8 mouse cellular contexts compared by ENCODE assay signal in the genomic region with DNA sequence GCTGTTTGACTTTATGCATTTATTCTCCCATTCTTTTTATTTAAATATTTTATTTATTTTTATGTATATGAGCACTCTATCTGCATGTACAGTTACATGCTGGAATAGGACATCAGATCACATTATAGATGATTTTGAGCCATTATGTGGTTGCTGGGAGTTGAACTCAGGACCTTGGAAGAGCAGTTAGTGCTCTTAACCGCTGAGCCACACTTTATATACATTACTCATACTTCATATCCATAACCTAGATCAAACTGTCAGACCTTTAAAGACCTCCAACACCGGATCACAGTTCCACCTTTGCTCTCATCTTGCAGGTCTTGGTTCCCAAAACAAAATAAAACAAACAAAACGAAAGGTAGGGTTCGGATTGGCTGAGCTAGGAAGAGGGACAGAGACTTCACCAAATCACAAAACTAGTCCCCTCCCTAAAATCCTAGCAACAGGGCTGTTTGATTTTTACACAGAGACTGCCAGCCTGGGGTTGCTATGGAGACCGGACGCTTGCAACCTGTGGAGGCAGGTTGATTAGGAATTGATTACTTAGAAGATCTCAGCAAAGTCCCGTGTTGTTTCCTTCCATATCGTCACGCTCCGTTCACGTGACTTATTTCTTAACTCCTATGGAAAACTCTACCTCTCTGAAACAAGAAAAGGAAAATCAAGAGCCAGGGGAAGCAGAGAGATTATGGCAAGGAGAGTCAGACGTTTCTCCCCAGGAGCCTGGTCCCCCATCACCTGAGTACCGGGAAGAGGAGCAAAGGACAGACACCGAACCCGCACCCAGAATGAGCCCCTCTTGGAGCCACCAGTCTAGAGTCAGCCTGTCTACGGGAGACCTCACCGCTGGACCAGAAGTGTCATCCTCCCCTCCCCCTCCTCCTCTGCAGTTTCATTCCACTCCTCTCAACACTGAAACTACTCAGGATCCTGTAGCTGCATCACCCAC. TPM values are rescaled to one million over a fixed set of nuclear protein-coding genes. Genes with fewer than 3 reads are reported as not detected.
DNase-seq lines count a peak whose midpoint lies in the region; ATAC-seq and TF ChIP-seq lines count a peak whose summit lies in the region.

A gene (plus strand): TSS at position 582 of the 952 bp plus-strand sequence.

- no peak for ATAC-seq in erythroblast, adult 5-6 weeks (replicated peaks; ENCODE audit: low FRiP score, poor library complexity, severe bottlenecking)
- 0 out of 2 replicates have a peak, but pooled peaks have one; percentile 25 for ATAC-seq in heart, embryonic 13.5 days (ENCODE audit: extremely low read depth, insufficient number of reproducible peaks, low FRiP score, low TSS enrichment)
- ATAC-seq in kidney, postnatal 0 days (replicated peaks; ENCODE audit: low FRiP score, low read depth): peak; percentile 98
- ATAC-seq in limb, embryonic 14.5 days (ENCODE audit: low FRiP score, low read depth): peak; percentile 84
- peak; percentile 94 for ATAC-seq in neural tube, embryonic 11.5 days (ENCODE audit: insufficient read depth, low FRiP score, low TSS enrichment)

- no peaks in the 10 kb centered on the region for H3K9me3 ChIP-seq in erythroblast, embryonic 14.5 days (ENCODE audit: control insufficient read depth, low read length)
- no peaks in the 10 kb centered on the region for H3K9me3 ChIP-seq in heart, embryonic 13.5 days
- no peaks in the 10 kb centered on the region for H3K9me3 ChIP-seq in kidney, postnatal 0 days (replicated peaks; ENCODE audit: low read length)
- H3K9me3 ChIP-seq in limb, embryonic 14.5 days (ENCODE audit: control insufficient read depth, low read length): no peaks in the 10 kb centered on the region
- no peaks in the 10 kb centered on the region for H3K9me3 ChIP-seq in neural tube, embryonic 11.5 days (ENCODE audit: control insufficient read depth, low read length)

- peak within 1 kb of the TSS; percentile 74 for H3K4me2 ChIP-seq in heart, embryonic 13.5 days
- H3K4me2 ChIP-seq in kidney, postnatal 0 days (ENCODE audit: low read length): peak within 1 kb of the TSS; percentile 70
- peak within 1 kb of the TSS; percentile 65 for H3K4me2 ChIP-seq in limb, embryonic 14.5 days (replicated peaks; ENCODE audit: low read depth, low read length, severe bottlenecking)
- H3K4me2 ChIP-seq in neural tube, embryonic 11.5 days (ENCODE audit: low read depth): peak within 1 kb of the TSS; percentile 58

- no peak within 1 kb of the TSS for H3K27ac ChIP-seq in heart, embryonic 13.5 days (replicated peaks)
- H3K27ac ChIP-seq in kidney, postnatal 0 days: no peak within 1 kb of the TSS
- H3K27ac ChIP-seq in limb, embryonic 14.5 days (replicated peaks; ENCODE audit: low read depth, low read length): no peak within 1 kb of the TSS
- no peak within 1 kb of the TSS for H3K27ac ChIP-seq in neural tube, embryonic 11.5 days (ENCODE audit: low read depth, low read length)

- H3K27me3 ChIP-seq in erythroblast, embryonic 14.5 days (ENCODE audit: control insufficient read depth): no peaks in the 10 kb centered on the region
- H3K27me3 ChIP-seq in heart, embryonic 13.5 days (replicated peaks): no peaks in the 10 kb centered on the region
- H3K27me3 ChIP-seq in kidney, postnatal 0 days (ENCODE audit: insufficient read depth, low read length): no peaks in the 10 kb centered on the region
- H3K27me3 ChIP-seq in limb, embryonic 14.5 days (ENCODE audit: control insufficient read depth, insufficient read depth, low read length): no peaks in the 10 kb centered on the region
- no peaks in the 10 kb centered on the region for H3K27me3 ChIP-seq in neural tube, embryonic 11.5 days (ENCODE audit: control insufficient read depth, insufficient read depth, low read length)

- no peaks in the 10 kb centered on the region for H3K36me3 ChIP-seq in erythroblast, embryonic 14.5 days (ENCODE audit: control insufficient read depth)
- H3K36me3 ChIP-seq in heart, embryonic 13.5 days: no peaks in the 10 kb centered on the region
- no peaks in the 10 kb centered on the region for H3K36me3 ChIP-seq in kidney, postnatal 0 days (ENCODE audit: insufficient read depth, low read length)
- H3K36me3 ChIP-seq in limb, embryonic 14.5 days (ENCODE audit: control insufficient read depth, insufficient read depth, low read length): no peaks in the 10 kb centered on the region
- H3K36me3 ChIP-seq in neural tube, embryonic 11.5 days (ENCODE audit: control insufficient read depth, insufficient read depth, low read length): no peaks in the 10 kb centered on the region

- peak within 1 kb of the TSS; percentile 69 for H3K9ac ChIP-seq in heart, embryonic 13.5 days
- H3K9ac ChIP-seq in kidney, postnatal 0 days (ENCODE audit: low read depth, low read length): peak within 1 kb of the TSS; percentile 41
- H3K9ac ChIP-seq in limb, embryonic 14.5 days (ENCODE audit: low read depth, low read length, severe bottlenecking): peak within 1 kb of the TSS; percentile 46
- no peak within 1 kb of the TSS for H3K9ac ChIP-seq in neural tube, embryonic 11.5 days (ENCODE audit: low read length)

- 6% methylated on average over 17 of the region's 17 CpGs for WGBS in heart, embryonic 13.5 days
- WGBS in kidney, postnatal 0 days: 6% methylated on average over 17 of the region's 17 CpGs
- 6% methylated on average over 17 of the region's 17 CpGs for WGBS in limb, embryonic 14.5 days
- WGBS in neural tube, embryonic 11.5 days: 6% methylated on average over 17 of the region's 17 CpGs

- no peaks in the 10 kb centered on the region for H3K4me1 ChIP-seq in erythroblast, embryonic 14.5 days (ENCODE audit: control insufficient read depth)
- no peaks in the 10 kb centered on the region for H3K4me1 ChIP-seq in heart, embryonic 13.5 days
- H3K4me1 ChIP-seq in kidney, postnatal 0 days (replicated peaks; ENCODE audit: insufficient read depth, low read length): 0 out of 2 replicates have a peak, but pooled peaks cover 3% of the 10 kb centered on the region
- no peaks in the 10 kb centered on the region for H3K4me1 ChIP-seq in limb, embryonic 14.5 days (ENCODE audit: control insufficient read depth, insufficient read depth, low read length)
- H3K4me1 ChIP-seq in neural tube, embryonic 11.5 days (ENCODE audit: control insufficient read depth, insufficient read depth, low read length): 0 out of 2 replicates have a peak, but pooled peaks cover 4% of the 10 kb centered on the region

- no peak for TF ChIP-seq POLR2A in limb, embryonic 14.5 days (IDR thresholded peaks at IDR 0.05; ENCODE audit: borderline replicate concordance, extremely low read depth, insufficient read depth, insufficient read length)

- TF ChIP-seq CTCF in kidney, postnatal 0 days (IDR thresholded peaks at IDR 0.05; ENCODE audit: low read depth): no peak

- DNase-seq in embryo, embryonic 11 days: peak; percentile 74
- peak; percentile 70 for DNase-seq in kidney, postnatal 0 days (ENCODE audit: low spot score)
- DNase-seq in limb, embryonic 14.5 days (ENCODE audit: low spot score): peak; percentile 43
- DNase-seq in neural tube, embryonic 11.5 days (ENCODE audit: low spot score): peak; percentile 52
- DNase-seq in yolk sac, embryonic 10.5 days (ENCODE audit: low spot score): peak; percentile 39

- H3K4me3 ChIP-seq in erythroblast, embryonic 14.5 days (replicated peaks): peak within 1 kb of the TSS; percentile 6
- H3K4me3 ChIP-seq in heart, embryonic 13.5 days: peak within 1 kb of the TSS; percentile 52
- peak within 1 kb of the TSS; percentile 34 for H3K4me3 ChIP-seq in kidney, postnatal 0 days (replicated peaks; ENCODE audit: low read depth, low read length)
- H3K4me3 ChIP-seq in limb, embryonic 14.5 days (replicated peaks; ENCODE audit: low read length): peak within 1 kb of the TSS; percentile 42
- peak within 1 kb of the TSS; percentile 29 for H3K4me3 ChIP-seq in neural tube, embryonic 11.5 days (ENCODE audit: low read depth, low read length)

RNA-seq across cellular contexts. Expression of the gene that starts here (rescaled TPM):
- not detected in 2 replicates for polyA plus RNA-seq in erythroblast, embryonic 14.5 days (2012)
- total RNA-seq in erythroblast, adult 5-6 weeks (2015; ENCODE audit: low replicate concordance): not detected in 2 replicates
- total RNA-seq in erythroblast, adult 5-6 weeks (2017; ENCODE audit: low replicate concordance): not detected in 2 replicates
- polyA plus RNA-seq in heart, embryonic 13.5 days (2015; fragmentation: Nextera tagmentation; extraction: Ambion mirVana): 0.04 TPM in 1 of 2 replicates, not detected in the other
- polyA plus RNA-seq in kidney, postnatal 0 days (2015; fragmentation: Nextera tagmentation; extraction: Ambion mirVana): 0.08 and 0.16 TPM in 2 replicates
- 0.03 and 0.04 TPM in 2 replicates for polyA plus RNA-seq in limb, embryonic 14.5 days (2012; rRNA removed)
- polyA plus RNA-seq in limb, embryonic 14.5 days (2014; fragmentation: Nextera tagmentation; extraction: Ambion mirVana): 0.07 TPM in 1 of 2 replicates, not detected in the other
- polyA plus RNA-seq in neural tube, embryonic 11.5 days (2014; fragmentation: Nextera tagmentation; extraction: Ambion mirVana): 0.09 TPM in 1 of 2 replicates, not detected in the other

Comparison
In these comparisons a context has a peak if more than half of its experiments do, and no peak if none do; other contexts are left out.
1. Peak in ATAC-seq, H3K4me3 ChIP-seq, H3K9ac ChIP-seq and H3K4me2 ChIP-seq in heart, embryonic 13.5 days; RNA of the gene not detected or under 1 TPM.
2. Peak in DNase-seq, ATAC-seq, H3K4me3 ChIP-seq, H3K9ac ChIP-seq and H3K4me2 ChIP-seq in kidney, postnatal 0 days; RNA of the gene not detected or under 1 TPM.
3. Peak in DNase-seq, ATAC-seq, H3K4me3 ChIP-seq, H3K9ac ChIP-seq and H3K4me2 ChIP-seq in limb, embryonic 14.5 days; RNA of the gene not detected or under 1 TPM.
4. Peak in DNase-seq, ATAC-seq, H3K4me3 ChIP-seq and H3K4me2 ChIP-seq in neural tube, embryonic 11.5 days; RNA of the gene not detected or under 1 TPM.